Mouse (Mus musculus): ENCODE results near the gene Gli2. TPM values are rescaled to one million over a fixed set of nuclear protein-coding genes. Genes with fewer than 3 reads are reported as not detected.

Gene Gli2
- polyA plus RNA-seq, 1 experiment, result 4.6 TPM

DNA sequence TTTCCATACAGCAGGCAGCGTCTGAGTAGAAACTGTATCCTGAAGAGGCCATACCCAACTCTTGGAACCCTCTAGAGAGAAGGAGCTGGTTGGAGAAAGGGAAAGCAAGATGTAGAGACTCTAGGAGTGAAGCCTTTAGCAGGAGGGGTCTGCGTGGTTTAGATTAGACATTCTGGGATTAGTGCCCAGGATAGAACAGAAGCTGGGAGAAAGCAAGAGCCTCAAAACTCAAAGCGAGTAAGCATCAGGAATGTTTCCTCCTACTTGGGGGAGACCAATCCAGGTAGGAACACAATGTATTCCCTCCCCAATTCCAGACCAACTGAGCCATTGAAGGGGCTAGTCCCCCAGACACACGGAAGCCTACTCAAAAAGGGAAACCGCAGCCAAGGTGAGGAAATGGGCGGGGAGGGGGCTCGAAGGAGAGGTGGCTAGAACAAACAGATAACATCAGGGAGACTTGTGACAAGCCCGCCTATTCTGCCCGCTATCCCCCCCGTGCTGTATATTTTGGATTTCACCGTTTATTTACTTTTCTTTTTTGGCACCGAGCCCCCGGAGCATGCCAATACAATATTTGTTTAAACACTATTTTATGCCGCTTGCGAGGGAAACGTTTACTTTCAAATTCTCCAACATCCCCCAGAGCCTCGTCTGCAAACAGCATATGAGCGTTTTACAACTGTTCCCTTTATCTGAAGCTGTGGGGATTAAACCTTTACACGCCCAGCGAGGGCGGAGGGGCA is 2.1 kb downstream of the Gli2 start:
- DNase-seq (ENCODE audit: low spot score), result no peak

DNA sequence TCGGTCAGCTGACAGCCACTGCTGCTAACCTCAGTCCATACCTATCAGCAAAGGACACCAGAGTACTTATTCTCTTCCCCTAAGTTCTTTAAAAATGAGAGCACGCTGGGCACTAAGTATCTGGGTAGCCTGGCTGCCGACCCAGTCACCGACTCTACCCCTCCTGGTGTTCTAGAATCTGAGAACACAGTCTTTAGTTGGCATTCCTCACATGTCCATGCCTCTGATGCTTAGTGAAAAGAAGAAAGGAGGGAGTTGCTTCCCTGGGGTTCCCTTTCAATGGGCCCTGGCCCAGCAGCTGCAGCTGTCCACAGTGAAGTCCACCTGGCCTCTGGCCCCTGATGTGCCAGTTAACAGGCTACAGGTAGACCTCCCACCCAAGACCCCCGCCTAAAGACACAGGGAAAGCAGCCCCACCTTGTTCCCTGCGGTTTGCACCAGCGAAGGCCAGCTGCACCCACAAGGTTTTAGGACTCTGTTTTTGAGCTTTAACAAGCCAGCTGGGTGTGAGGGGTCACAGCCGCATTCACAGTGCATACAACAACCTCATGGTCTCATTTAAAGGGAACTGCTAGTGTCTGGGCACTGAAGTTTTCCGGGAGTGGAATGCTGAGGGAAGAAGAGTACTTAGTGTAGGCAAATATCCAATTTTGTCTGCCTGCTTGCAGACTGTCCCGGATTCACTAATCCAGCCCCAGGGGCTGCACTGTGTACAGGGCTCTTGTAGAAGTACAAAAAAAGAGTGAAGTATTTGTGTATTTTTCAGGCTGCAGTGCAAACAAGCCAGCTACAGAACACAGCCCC is 3.4 kb downstream of the Gli2 start:
- no peak for DNase-seq (ENCODE audit: low spot score)

DNA sequence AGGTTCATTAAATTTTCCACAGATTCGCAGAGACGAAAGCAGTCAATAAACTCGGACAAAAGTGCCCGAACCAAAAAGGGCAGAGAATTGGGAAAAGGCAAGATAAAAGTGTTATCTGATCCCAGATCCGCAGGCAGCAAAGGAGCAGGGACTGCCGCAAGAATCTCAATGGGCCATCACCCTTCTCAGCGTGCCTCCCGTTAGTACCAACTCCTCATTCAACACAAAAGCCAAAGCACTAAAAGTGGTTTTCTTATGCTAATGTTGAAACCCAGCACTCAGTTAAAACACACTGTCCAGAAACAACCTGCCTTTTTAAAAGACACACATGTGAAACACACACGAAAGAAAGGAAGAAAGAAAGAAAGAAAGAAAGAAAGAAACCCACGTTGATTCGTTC is 4.4 kb downstream of the Gli2 start:
- DNase-seq (ENCODE audit: low spot score), result no peak

DNA sequence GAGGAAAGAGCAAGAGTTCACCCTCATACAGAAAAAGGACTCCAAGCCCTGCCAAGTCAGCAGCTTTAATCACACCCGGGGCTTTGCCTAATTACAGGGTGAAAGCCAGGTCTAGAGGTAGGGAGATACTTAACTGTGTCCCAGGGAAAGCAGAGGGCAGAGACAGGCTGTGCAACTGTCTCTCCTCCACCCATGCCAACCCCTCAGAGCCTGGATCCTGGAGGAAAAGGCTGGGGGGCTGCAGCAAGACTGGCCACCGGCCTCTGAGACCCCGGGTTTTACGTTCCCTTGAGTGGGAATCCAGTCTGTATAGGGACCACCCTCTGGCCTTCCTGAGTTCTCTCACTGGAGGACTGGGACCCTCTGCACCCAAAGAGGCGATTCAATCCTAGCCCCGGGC is 4.9 kb downstream of the Gli2 start:
- DNase-seq (ENCODE audit: low spot score), result no peak

DNA sequence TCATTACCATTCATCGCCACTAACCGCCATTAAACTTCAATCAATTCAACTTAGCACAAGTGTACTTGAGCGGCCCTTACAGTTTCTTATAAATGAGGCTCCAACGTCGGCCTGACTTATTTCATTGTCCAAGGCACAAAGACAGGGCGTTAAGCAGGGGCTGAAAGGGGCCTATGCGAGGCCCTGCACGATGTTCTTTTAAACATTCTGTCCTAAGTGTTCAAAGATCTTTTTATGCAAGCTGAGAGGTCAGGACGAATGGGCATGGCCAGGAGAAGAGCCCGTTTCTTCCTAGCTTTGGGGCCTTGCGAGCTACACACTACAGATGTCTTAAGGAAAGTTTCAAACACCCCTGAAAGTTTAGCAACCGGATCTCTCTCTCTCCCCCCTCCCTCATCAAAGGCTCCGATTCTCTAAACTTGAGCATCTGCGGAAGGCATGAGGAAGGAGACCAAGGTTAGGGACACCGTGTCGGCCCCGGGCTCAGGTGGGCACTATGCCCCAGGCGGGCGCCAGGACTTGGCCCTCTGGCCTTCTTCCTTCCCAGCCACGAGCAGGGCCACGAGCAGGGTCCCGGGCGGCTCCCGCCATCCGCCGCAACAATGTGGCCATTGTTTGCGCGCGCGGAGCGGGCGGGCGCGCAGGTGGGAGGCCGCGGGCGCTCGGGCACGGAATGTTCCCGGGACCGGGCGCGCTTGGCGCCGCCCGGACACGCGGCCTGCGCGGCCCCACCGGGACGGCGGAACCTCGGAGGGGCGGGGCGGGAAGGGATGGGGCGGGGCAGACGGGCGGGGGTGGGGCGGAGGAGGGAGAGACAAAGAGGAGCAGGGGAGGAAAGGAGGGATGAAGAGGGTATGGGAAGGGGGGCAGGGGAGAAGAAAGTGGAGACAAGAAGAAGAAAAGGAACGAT is 5.7 kb downstream of the Gli2 start:
- peak; percentile 42 for DNase-seq (ENCODE audit: low spot score)

DNA sequence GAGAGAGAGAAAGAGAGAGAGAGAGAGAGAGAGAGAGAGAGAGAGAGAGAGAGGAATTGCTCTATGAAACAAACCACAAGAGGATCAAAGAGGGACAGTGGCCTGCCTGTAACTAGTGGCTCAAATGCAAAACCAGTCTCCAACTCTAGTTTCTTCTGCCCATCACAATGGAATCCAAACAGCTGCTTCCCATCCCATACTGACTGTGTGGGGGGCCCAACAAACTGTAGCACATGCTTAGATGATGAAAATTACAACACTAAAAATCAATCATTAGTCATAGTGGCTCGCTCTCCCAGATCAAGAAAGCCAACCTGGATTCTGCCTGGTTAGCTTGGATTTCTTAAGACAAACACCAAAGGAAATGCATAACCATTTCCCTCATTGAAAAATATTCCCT is 15.0 kb downstream of the Gli2 start:
- no peak for DNase-seq (ENCODE audit: low spot score)

DNA sequence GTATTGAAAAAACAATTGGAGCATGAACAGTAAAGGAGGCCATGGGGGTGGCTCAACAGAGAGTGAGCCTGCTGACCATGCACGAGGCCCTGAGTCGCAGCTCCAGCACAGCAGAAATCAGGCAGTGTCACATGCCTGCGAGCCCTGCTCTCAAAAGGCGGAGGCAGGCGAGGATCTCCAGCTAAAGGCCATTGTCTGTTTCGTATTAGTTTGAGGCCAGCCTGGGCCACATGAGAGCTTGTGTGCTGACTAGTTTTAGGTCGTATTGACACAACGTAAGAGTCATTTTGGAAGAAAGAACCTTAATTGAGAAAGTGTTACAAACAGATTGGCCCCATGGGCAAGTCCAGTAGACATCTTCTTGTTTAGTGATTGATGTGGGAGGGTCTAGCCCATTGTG is 17.5 kb downstream of the Gli2 start:
- DNase-seq (ENCODE audit: low spot score), result no peak

DNA sequence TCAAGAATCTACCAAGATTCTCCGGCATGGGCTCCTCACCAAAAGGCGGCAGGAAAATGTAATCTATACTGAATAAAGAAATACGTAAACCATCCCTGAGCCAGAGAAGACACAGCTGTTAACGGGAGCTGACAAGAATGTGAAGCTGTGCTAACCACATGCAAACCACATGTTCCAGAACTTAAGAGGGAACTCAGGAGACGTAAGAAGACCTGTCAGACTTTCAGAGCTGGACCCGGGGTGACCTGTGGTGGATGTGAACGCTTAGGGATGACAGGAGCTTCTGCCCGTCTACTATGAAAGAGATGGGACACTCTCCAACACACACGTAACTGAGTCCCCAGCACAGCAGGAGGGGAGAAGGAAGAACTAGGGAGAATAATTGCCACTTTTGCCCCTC is 18.1 kb downstream of the Gli2 start:
- no peak for DNase-seq (ENCODE audit: low spot score)

DNA sequence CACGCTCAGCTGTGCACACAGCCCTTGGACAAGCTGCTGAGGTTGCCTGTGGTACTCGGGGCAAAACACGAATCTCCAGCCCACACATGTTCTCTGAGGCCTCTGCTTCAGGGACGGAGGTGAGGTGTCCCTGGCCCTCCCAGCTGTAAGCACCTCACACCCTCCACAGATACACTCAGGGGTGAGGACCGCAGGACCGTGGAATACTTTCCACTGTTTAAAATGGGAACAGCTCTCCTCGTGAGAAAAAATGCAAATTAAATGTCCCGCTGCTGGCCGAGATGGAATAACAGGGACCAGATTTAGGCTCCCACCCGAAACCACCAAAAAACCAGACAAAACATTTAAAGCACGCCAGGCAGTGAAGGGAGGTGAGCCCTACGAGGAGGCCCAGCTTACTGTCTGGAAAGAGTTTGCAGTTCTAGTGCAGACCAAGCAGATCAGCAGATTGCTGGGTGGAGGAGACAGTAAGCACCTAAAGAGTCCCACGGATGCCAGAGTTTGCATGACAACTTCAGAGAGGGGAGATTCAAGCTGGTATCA is 19.2 kb downstream of the Gli2 start:
- no peak for DNase-seq (ENCODE audit: low spot score)

DNA sequence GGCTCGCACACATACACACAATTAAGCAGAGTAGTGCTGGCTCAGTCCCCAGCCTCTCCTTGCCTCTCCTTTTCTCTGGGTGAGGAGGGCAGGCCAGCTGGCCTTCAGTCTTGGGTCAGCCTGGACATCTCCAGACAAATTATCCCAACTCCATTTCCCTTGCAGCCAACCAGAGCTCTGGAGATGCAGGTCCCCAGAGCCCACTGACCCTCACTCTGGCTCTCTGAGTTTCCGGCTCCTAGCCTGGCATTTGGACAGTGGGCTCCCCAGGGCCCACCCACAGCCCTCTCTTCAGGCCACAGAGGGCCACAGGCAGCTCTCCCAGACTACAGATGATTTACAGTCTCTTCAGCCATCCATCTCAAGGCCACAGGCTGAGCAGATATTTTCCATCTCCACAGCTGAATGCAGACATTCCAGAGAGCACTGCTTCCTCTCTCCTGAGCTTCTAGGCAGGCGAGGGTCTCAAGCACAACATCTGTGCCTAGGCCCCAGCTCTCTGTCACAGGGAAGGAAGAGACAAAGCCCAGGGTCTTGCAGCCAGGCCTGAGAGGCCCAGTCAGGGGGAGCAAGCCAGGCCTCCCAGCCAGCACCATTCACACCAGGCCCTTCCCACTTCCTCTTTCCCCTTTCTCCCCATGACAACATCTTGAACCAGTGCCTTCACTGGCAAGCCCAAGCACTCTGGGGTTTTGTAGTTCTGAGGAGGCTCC is 19.8 kb downstream of the Gli2 start:
- no peak for DNase-seq (ENCODE audit: low spot score)

DNA sequence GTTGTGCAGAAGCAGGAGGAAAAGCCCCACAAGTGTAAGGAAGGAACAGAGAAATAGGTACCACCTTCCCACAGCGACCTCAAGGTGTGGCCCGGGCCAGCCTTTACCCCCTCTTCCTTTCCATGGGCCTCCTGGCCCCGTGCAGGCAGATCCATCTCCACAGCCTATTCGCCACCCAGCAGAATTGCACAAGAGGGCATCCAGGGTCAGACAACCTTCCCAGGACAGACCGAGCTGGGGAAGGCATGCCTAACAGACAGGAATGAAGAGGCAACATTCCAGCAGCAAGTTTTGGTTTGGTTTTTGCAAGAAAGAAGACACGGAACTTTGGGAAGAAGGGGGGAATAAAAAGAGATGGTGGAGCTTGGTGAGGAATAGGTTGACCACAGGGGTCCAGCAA is 22.2 kb downstream of the Gli2 start:
- no peak for DNase-seq (ENCODE audit: low spot score)

DNA sequence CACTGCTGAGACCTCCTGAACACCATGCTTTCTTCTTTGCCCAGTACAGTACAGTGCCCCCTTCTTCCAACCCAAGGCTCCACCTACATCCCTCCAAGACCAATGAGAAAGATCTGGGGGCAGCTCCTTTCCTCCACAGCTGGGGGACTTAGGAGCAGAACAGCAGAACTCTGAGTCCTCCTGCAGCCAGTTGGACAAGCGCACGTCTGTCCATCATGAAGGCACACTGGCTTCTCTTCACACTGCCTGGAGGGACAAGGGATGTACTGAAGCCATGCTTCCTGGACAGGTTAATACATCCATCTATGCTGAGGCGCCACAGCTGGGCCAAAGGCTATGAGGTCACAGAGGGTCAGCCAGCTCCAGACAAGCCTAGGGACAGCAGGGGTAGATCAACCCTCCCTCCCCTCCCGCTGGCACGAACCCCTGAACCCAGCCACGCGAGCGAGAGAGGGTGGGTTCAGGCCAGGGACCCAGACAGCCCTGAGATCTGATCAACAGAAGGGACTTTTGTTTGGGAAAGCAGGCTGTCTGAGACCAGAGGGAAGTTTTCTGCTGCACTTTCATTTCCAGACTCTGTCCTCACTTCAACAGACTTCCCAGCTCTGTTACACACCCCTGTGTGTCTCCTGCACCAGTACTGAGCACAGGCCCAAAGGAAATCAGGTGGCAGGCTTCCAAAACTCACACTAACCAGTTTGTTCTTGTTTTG is 27.6 kb downstream of the Gli2 start:
- no peak for DNase-seq (ENCODE audit: low spot score)

DNA sequence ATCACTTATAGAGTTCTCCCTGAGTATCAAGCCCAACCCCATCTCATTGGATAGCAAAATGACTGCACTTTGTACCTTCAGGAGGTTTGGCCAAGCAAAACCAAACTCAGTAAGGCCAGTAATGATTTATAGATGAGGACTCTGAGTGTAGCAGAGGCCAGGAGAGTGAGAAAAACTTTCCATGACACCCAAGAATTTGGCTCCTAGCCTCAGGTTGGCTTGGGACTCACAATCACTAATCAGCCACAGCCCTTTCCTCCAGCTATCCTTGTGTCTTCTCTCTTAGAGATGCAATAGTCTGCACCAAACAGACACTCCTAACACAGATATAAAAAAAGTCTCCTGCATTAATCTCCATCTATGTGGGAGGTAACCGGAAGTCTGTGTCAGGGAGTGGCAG is 31.1 kb downstream of the Gli2 start:
- no peak for DNase-seq (ENCODE audit: low spot score)

DNA sequence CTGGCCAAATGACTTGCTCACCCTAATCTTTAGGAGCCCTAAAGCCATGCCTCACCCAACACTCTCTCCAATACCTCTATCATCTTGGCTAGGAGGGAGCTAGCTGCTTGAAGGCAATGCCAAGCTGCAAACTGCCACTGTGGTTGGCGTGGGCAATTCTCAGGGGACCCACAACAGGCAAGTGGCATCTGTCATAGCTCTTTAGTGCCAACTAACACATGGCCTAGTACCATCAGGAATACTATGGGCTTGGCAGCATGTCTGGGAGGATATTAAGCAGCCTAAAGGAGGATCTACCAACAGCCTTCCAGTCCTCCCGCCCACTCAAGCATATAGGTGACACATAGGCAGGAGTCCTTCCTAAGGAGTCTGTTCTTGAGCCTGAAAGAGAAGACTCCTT is 33.3 kb downstream of the Gli2 start:
- no peak for DNase-seq (ENCODE audit: low spot score)

DNA sequence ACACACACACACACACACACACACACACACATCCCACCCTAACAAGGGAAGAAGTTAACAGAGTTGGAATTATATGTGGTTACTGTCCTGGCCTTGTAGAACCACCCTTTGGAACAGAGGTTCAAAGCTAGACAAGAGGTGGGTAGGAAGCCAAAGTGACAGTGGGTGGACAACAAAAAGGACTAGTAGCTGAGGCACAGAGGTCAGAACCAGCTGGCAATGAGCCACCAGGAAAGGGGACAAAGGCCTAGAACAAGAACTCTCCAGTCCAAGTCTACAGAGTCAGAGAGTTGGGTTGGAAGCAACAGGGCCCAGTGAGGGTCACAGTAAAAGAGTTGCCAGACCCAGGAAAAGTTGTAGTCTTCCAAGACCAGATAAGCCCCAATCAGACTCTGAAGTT is 34.4 kb downstream of the Gli2 start:
- DNase-seq (ENCODE audit: low spot score), result no peak

DNA sequence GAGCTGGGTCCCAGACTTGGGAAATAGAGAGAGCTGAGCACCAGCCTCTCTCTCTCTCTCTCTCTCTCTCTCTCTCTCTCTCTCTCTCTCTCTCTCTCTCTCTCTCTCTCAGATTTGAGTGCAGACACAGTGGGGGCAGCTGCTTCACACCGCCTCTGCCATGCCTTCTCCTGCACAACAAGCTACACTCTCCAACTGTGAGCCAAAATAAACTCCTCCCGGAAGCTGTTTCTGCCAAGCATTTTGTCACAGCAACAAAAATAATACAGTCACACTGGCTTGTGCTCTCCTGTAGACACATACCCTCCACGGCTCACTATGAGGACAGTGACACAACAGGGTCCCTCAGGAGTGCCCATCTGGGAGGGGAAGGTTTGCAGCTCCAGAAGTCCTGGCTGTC is 36.6 kb downstream of the Gli2 start:
- DNase-seq (ENCODE audit: low spot score), result no peak

DNA sequence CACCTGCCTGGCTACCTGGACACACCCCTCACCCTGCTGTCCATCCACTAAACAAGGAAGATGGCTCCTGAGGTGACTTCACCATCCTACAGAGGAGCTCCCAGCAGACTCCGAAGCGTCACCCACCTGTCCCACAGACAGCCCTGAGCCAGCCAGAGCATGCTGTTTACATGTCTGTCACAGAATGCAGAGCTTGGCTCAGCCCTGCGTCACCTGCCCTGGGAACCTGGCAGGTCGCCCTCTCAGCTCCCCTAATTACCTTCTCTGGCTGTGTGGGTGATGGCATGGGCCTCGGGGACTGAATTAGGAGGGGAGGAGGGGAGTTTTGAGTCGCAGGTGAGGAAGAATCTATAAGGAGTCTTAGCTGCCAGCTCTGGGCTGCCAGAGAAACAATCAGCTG is 38.3 kb downstream of the Gli2 start:
- no peak for DNase-seq (ENCODE audit: low spot score)

DNA sequence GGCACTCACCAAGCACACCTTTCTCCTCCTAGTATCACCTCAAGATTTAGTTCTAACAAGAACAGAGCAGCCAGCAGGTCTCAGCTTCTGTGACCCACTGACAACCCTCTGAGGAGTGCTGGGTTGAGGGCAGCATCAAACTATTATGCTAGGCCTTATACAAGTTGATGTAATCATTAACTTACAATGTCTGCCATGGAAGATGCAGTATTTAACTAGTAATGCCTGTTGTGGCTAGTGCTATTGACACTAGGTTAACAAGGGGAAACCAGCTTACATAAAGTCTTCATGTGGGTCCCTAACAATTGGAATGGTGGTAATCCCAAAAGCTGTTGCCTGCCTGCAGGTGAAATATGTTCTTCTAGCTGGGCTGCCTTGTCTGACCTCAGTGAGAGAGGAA is 44.5 kb downstream of the Gli2 start:
- DNase-seq (ENCODE audit: low spot score), result no peak

DNA sequence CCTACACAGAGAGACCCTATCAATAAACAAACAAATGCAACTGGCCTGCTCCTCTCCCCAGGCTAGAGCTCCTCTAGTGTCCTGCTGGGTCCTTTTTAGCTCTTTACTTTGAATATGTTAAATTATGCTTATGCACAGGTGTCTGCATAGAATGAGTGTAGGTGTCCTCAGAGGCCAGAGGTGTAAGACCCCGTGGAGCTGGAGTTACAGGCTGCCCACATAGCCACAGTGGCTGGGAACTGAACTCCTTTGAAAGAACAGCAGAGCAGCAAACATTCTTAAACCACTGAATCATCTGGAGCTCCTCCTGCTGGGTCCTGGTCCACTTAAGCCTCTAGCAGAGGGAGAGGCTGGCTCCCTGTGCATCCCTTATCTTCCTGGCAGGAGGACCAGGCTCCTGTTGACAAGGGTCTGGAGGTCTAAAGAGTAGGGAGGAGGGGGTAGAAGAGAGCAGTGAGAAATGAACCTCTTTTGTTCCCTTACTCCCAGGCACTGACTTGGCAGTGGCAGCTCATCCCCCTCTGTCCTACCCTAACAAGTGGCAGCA is 49.5 kb downstream of the Gli2 start:
- no peak for DNase-seq (ENCODE audit: low spot score)

DNA sequence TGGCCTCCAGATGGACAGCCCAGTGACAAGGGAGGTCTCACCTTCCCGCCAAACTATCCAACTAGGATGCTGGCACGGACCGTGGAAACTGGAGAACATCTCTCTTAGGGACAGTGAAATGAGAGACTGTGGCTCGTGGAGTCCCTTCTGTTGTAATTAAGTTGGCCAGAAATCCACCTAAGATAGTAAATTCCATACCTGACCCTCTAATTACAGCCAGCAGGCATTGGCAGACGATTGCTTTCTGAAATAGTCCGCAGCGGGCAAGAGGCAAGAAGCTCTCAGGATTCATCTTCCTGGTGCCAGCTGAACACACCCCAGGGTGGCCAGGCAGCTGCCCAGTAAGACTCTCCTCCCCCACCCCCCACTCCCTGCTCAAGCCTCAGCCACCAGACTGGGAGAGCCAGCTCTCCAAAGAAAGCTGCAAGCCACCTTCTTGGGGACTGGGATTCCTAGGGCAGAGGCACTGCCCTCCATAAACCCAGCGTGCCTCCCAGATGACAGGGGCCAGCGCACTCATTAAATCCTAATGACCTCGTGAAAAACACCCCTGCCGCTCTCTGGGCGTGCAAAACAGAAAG is 51.9 kb downstream of the Gli2 start:
- DNase-seq (ENCODE audit: low spot score), result no peak

Measured in urinary bladder, adult 2 months (tissue).